Mouse (Mus musculus): ENCODE measurements around the gene Foxp4. TPM values are rescaled to one million over a fixed set of nuclear protein-coding genes. Genes with fewer than 3 reads are reported as not detected.

Gene Foxp4
- total and polyA plus RNA-seq, 3 experiments = 7.1 to 50.5 TPM; not detected in 1

DNA sequence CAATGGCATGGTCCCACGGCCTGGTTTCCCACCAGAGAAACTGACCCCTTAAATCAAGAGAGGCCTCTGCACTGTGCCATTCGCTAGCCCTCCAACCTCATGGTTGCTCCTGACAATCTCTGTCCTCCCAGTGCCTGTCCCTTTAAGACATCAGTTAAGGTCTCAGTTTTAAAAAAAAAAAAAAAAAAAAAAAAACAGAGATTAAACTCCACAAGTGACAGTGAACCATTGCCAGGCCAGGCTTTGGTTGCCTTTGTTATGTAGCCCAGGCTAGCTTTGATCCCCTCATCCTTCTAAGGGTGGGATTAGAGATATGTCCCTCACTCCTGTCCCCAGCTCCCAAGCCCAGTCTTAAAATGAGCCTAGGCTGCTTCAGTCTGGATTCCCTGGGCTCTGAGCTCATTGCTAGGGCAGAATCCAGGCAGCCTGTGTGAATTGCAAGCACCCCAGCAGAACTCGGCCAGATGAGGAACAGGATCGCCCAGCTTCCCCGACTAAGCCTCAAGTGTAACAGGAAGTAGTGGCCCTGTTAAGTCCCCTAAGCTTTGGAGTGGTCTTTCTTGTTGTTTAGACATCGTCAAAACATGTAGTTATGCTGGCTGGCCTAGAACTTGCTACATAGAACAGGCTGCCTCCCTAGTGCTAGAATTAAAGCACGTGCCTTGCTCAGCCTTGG, 73.7 kb downstream of the Foxp4 start:
- no peak overlapping the region for H3K4me3 ChIP-seq (ENCODE audit: control insufficient read depth in 1 of 2, insufficient read depth in 1 of 2, low read depth in 2 of 2, low read length in 2 of 2)
- TF ChIP-seq MAFK (IDR thresholded peaks at IDR 0.05; ENCODE audit: borderline replicate concordance, low read depth, low read length) (no peak), ZNF384 (IDR thresholded peaks at IDR 0.05; ENCODE audit: low read depth, low read length) (peak; percentile 79)
- H3K36me3 ChIP-seq (ENCODE audit: control insufficient read depth in 1 of 2, insufficient read depth in 2 of 2, low read length in 2 of 2) = no peaks in the 10 kb centered on the region
- no peak overlapping the region for H3K27ac ChIP-seq (ENCODE audit: control insufficient read depth, low read depth, low read length)
- no peaks in the 10 kb centered on the region for H3K4me1 ChIP-seq (ENCODE audit: control insufficient read depth in 1 of 2, insufficient read depth in 2 of 2, low read length in 2 of 2)
- H3K9me3 ChIP-seq (replicated peaks; ENCODE audit: insufficient read depth, low read length) = no peaks in the 10 kb centered on the region
- no peaks in the 10 kb centered on the region for H3K79me2 ChIP-seq (ENCODE audit: control insufficient read depth, insufficient read depth, low read length, poor library complexity)
- peak; percentile 34 for DNase-seq (ENCODE audit: low read depth, low spot score)
- no peaks in the 10 kb centered on the region for H3K27me3 ChIP-seq (ENCODE audit: control insufficient read depth in 1 of 2, insufficient read depth in 2 of 2, low read length in 2 of 2)
- H3K9ac ChIP-seq (ENCODE audit: control insufficient read depth, low read depth, low read length, poor library complexity, severe bottlenecking) = no peak overlapping the region

DNA sequence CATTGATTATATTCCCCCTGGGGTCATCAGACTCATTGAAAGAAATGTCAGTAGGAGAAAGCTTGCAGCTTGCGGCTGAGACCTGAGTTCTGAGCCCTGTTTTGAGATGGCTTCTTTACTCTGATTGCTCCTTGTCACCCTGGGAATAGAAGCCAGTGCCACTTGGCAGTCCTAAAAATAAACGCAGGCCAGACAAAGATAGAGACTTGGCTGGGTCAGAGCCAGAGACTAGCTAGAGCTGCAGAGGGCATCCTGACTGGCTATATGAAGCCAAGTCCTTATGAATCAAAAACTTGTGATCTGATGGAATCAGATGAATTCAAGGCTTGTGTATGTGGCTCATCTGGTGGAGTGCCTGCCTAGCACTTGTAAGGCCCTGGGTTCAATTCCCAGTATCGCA, 74.4 kb downstream of the Foxp4 start:
- no peak for DNase-seq (ENCODE audit: low read depth, low spot score)
- Histone ChIP-seq H3K4me3 (ENCODE audit: control insufficient read depth in 1 of 2, insufficient read depth in 1 of 2, low read depth in 2 of 2, low read length in 2 of 2) (no peak overlapping the region), H3K9ac (ENCODE audit: control insufficient read depth, low read depth, low read length, poor library complexity, severe bottlenecking) (no peak overlapping the region), H3K9me3 (replicated peaks; ENCODE audit: insufficient read depth, low read length) (no peaks in the 10 kb centered on the region), H3K27me3 (ENCODE audit: control insufficient read depth in 1 of 2, insufficient read depth in 2 of 2, low read length in 2 of 2) (no peaks in the 10 kb centered on the region), H3K36me3 (ENCODE audit: control insufficient read depth in 1 of 2, insufficient read depth in 2 of 2, low read length in 2 of 2) (no peaks in the 10 kb centered on the region), H3K4me1 (ENCODE audit: control insufficient read depth in 1 of 2, insufficient read depth in 2 of 2, low read length in 2 of 2) (no peaks in the 10 kb centered on the region), H3K27ac (ENCODE audit: control insufficient read depth, low read depth, low read length) (no peak overlapping the region), H3K79me2 (ENCODE audit: control insufficient read depth, insufficient read depth, low read length, poor library complexity) (no peaks in the 10 kb centered on the region)
- no peak for TF ChIP-seq CTCF (IDR thresholded peaks at IDR 0.05 in 2 of 3, conservative IDR thresholded peaks at IDR 0.05 in 1 of 3; ENCODE audit: control insufficient read depth in 1 of 3, insufficient read depth in 1 of 3, low read depth in 2 of 3, low read length in 3 of 3, poor library complexity in 1 of 3, severe bottlenecking in 1 of 3)

DNA sequence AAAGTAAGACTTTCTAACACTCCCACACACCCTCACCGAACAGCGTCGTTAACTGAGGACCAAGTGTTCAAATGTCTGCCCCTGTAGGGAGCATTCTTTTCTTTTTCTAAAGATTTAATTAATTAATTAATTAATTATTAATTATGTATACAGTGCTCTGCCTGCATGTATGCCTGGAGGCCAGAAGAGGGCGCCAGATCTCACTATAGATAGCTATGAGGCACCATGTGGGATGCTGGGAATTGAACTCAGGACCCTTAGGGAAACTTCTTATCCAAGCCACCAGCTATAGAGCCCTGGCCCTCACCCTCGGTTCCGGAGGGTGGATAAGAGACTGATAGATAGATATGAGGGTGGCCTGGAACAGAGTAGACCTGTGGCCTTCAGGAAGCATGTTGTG, 76.5 kb downstream of the Foxp4 start:
- H3K4me3 ChIP-seq (ENCODE audit: control insufficient read depth in 1 of 2, insufficient read depth in 1 of 2, low read depth in 2 of 2, low read length in 2 of 2) = no peak overlapping the region
- H3K4me1 ChIP-seq (ENCODE audit: control insufficient read depth in 1 of 2, insufficient read depth in 2 of 2, low read length in 2 of 2) = no peaks in the 10 kb centered on the region
- H3K79me2 ChIP-seq (ENCODE audit: control insufficient read depth, insufficient read depth, low read length, poor library complexity) = no peaks in the 10 kb centered on the region
- no peaks in the 10 kb centered on the region for H3K36me3 ChIP-seq (ENCODE audit: control insufficient read depth in 1 of 2, insufficient read depth in 2 of 2, low read length in 2 of 2)
- no peak overlapping the region for H3K9ac ChIP-seq (ENCODE audit: control insufficient read depth, low read depth, low read length, poor library complexity, severe bottlenecking)
- no peaks in the 10 kb centered on the region for H3K27me3 ChIP-seq (ENCODE audit: control insufficient read depth in 1 of 2, insufficient read depth in 2 of 2, low read length in 2 of 2)
- no peak for TF ChIP-seq ZKSCAN1 (IDR thresholded peaks at IDR 0.05; ENCODE audit: low read depth, low read length)
- no peak for TF ChIP-seq GABPA (IDR thresholded peaks at IDR 0.05; ENCODE audit: low read depth, low read length)
- TF ChIP-seq TBP (IDR thresholded peaks at IDR 0.05; ENCODE audit: low read depth, low read length) = no peak
- TF ChIP-seq SMC3 (IDR thresholded peaks at IDR 0.05; ENCODE audit: low read depth, low read length) = peak; percentile 21; the same call in 1 of the 2 replicates
- TF ChIP-seq EP300 (IDR thresholded peaks at IDR 0.05; ENCODE audit: low read depth in 1 of 2, low read length in 2 of 2) = no peak
- TF ChIP-seq RAD21 (IDR thresholded peaks at IDR 0.05; ENCODE audit: low read depth, low read length) = peak; percentile 11
- no peak for TF ChIP-seq POLR2A (IDR thresholded peaks at IDR 0.05; ENCODE audit: control insufficient read depth in 1 of 2, insufficient read depth in 1 of 2, low read depth in 1 of 2, low read length in 2 of 2, poor library complexity in 1 of 2)
- TF ChIP-seq NELFE (IDR thresholded peaks at IDR 0.05; ENCODE audit: low read depth, low read length) = no peak
- peak; percentile 36 to 48 (median 40) for TF ChIP-seq CTCF (IDR thresholded peaks at IDR 0.05 in 2 of 3, conservative IDR thresholded peaks at IDR 0.05 in 1 of 3; ENCODE audit: control insufficient read depth in 1 of 3, insufficient read depth in 1 of 3, low read depth in 2 of 3, low read length in 3 of 3, poor library complexity in 1 of 3, severe bottlenecking in 1 of 3)
- H3K9me3 ChIP-seq (replicated peaks; ENCODE audit: insufficient read depth, low read length) = no peaks in the 10 kb centered on the region
- no peak overlapping the region for H3K27ac ChIP-seq (ENCODE audit: control insufficient read depth, low read depth, low read length)
- peak; percentile 24 for DNase-seq (ENCODE audit: low read depth, low spot score)
